Mouse (Mus musculus): Measurements from ENCODE around the gene Camk1d. TPM values are rescaled to one million over a fixed set of nuclear protein-coding genes. Genes with fewer than 3 reads are reported as not detected.

The Camk1d gene
- polyA plus RNA-seq, 1 experiment from 2014 or later = 1.4 TPM

DNA sequence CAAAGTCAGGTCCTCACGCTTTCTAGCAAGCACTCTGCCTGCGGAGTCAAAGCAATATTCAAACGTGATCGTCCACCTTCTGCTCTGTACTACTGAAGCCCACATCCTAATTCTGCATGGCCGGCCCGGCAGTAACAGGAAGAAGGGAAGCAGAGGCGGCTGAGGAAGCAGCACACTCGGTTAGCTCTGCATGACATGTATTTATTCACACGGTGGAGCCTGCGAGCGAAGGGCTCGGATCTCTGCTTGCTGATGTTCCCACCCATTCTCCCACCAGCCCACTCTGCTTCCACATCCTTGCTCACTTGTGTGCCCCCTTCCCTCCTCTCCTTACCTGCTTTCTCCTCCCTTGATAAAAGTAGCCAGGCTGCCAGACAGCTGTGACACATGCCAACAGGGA lies 117.4 kb downstream of the Camk1d start:
- Histone ChIP-seq H3K27me3 (ENCODE audit: low read depth, poor library complexity, severe bottlenecking) (no peaks in the 10 kb centered on the region), H3K36me3 (no peaks in the 10 kb centered on the region), H3K4me1 (peaks cover 36% of the 10 kb centered on the region), H3K9me3 (replicated peaks) (no peaks in the 10 kb centered on the region), H3K27ac (replicated peaks) (peak overlapping the region; percentile 52; the same call in 1 of the 2 replicates), H3K4me3 (no peak overlapping the region)
- DNase-seq (ENCODE audit: low spot score) = no peak
- 50% methylated on average over 12 of the region's 12 CpGs for WGBS

DNA sequence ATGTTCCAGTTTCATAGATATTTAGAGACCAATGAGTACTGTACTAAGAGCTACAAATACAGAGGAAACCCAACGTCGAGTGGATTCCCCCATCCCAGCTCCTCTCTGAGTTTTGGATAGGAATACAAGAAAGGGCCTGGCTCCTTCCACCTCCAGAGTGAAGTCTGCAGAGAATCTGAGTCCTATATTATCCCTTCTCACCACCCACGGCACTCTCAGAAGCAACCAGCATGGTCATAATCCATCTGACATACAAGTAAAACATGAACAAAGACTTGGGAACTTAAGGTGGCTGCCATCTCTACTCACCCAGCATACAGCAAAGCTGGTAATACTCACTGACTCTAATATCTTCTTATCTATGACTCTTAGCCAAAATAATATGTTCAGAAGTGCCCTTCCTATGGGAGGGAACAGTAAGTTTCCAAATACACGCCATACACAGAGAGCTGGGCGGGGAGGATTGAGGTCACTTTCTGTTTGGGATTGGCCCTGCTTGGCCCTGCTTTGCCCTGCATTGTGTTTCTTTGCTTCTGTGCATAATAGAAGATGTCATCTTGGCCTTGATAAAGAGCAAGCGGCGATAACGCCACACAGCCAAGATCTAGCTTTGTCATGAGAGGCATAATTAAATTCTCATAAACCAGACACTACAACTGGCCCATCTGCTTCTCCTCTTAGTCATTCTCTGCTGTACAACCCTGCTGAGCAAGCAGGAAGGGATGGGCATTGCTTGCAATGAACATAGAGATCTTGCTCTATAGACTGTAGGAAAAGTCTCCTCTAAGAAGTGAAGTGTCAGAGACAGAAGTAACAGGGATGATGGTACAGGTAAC lies 118.7 kb downstream of the Camk1d start:
- Histone ChIP-seq H3K27me3 (ENCODE audit: low read depth, poor library complexity, severe bottlenecking) (no peaks in the 10 kb centered on the region), H3K9me3 (replicated peaks) (no peaks in the 10 kb centered on the region), H3K36me3 (no peaks in the 10 kb centered on the region), H3K27ac (replicated peaks) (0 out of 2 replicates have a peak overlapping the region, but pooled peaks have one; percentile 9), H3K4me3 (no peak overlapping the region), H3K4me1 (peaks cover 23% of the 10 kb centered on the region)
- 84% methylated on average over 8 of the region's 8 CpGs for WGBS
- no peak for DNase-seq (ENCODE audit: low spot score)

DNA sequence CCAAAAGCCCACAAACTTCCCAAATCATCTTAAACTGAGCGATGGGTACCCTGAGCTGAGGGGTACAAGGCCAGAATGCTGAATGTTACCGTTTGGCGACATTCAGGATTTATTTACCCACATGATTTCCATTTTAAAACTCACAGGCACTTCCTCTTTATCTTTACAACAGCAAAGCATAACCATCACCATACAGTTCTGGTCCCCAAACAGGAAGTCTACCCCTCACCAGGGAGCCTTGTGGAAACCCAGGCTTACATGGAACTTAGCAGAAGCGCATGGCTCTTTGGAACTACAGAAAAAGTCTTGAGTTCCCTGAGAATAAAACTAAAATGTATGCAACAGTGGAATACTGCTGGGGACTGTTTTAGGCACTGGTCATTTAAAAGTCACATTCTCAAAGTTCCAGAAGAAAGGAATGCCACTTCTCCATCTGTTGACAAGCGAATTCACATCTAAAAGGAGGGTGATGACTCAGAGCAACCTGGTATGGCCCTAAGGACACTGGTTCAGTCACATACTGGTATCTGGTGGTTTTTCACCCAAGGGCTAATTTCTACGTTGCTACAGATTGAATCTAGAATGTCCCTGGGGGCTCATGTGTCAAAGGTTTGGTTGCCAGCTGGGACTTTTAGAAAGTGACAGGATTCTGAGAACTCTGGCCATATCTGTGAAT lies 121.7 kb downstream of the Camk1d start:
- peaks cover 20% of the 10 kb centered on the region for H3K4me1 ChIP-seq
- 91% methylated on average over 6 of the region's 6 CpGs for WGBS
- H3K27ac ChIP-seq (replicated peaks) = no peak overlapping the region
- H3K4me3 ChIP-seq = no peak overlapping the region
- H3K36me3 ChIP-seq = no peaks in the 10 kb centered on the region
- H3K27me3 ChIP-seq (ENCODE audit: low read depth, poor library complexity, severe bottlenecking) = no peaks in the 10 kb centered on the region
- DNase-seq (ENCODE audit: low spot score) = no peak
- H3K9me3 ChIP-seq (replicated peaks) = no peaks in the 10 kb centered on the region

DNA sequence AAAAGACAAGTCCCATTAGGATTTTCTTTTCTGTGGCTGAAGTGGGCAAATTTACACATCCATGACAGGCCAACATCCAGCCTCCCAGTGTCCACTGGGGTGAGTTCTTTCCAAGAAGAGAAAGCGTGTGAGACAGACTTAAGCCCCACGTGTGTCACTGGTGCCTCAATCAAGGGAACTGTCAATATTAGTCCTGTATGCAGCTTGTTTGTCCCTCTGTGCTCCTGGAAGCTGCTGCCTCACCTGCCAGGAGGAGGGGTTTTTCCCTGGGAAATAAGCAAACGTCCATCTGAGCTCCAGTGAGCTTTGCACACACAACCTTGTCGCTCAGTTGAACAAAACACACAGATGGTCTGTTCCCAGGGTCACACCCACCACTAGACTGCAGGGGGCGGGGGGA lies 124.2 kb downstream of the Camk1d start:
- WGBS = 77% methylated on average over 5 of the region's 5 CpGs
- DNase-seq (ENCODE audit: low spot score) = no peak
- no peaks in the 10 kb centered on the region for H3K4me1 ChIP-seq
- H3K27me3 ChIP-seq (ENCODE audit: low read depth, poor library complexity, severe bottlenecking) = no peaks in the 10 kb centered on the region
- no peaks in the 10 kb centered on the region for H3K36me3 ChIP-seq
- H3K27ac ChIP-seq (replicated peaks) = no peak overlapping the region
- H3K9me3 ChIP-seq (replicated peaks) = no peaks in the 10 kb centered on the region
- H3K4me3 ChIP-seq = no peak overlapping the region

DNA sequence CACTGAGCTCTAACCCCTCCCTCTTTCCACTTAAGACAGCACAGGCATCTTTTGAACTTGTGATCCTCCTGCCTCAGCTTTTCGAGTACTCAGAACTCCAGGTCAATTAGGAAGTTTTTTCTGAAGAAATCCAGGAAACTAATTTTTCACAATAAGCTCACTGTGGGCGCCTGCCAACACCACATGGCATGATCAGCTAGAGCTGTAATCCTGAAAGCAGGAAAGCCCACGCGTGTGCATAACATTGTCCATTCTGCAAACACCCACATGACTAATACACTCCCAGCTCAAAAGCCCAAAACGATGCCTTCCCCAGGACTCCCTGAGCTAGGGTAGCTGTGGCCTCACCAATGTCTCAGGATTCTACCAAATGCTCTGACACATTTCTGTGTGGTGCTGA lies 125.2 kb downstream of the Camk1d start:
- no peaks in the 10 kb centered on the region for H3K9me3 ChIP-seq (replicated peaks)
- 0 out of 2 replicates have a peak, but pooled peaks cover 3% of the 10 kb centered on the region for H3K4me1 ChIP-seq
- H3K4me3 ChIP-seq = no peak overlapping the region
- DNase-seq (ENCODE audit: low spot score) = no peak
- H3K27me3 ChIP-seq (ENCODE audit: low read depth, poor library complexity, severe bottlenecking) = no peaks in the 10 kb centered on the region
- no peak overlapping the region for H3K27ac ChIP-seq (replicated peaks)
- 86% methylated on average over 5 of the region's 5 CpGs for WGBS
- no peaks in the 10 kb centered on the region for H3K36me3 ChIP-seq

DNA sequence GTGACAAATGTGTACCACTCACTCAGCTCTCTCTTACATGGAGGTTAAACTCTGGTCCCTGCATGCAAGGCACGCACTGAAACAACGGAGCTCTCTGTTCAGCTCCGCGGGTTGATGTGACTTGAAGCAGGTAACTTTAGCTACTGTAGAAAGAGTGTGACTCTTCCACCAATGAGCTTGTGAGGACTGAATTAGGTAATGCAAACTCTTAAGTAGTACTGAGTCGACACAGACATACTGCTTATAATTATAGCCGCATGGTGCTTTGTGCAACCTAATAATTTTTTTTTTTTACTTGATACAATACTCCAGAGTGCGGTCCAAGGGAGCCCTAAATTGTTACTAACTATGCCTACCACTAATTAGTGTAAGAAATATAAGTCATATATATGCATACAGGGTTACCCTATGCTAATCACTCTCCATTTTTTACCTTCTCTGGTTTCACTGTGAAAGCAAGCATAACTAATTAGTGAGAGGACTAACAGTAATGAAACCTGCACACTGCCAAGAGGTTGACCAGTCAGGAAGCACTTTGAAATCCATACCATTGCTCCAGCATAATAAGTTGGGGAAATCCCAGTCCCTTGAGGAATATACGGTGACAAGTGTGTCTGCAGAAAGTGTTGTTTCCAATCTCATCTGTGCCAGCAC lies 125.9 kb downstream of the Camk1d start:
- 94% methylated on average over 8 of the region's 8 CpGs for WGBS
- H3K9me3 ChIP-seq (replicated peaks) = no peaks in the 10 kb centered on the region
- H3K36me3 ChIP-seq = no peaks in the 10 kb centered on the region
- no peak overlapping the region for H3K4me3 ChIP-seq
- H3K27me3 ChIP-seq (ENCODE audit: low read depth, poor library complexity, severe bottlenecking) = no peaks in the 10 kb centered on the region
- 0 out of 2 replicates have a peak, but pooled peaks cover 3% of the 10 kb centered on the region for H3K4me1 ChIP-seq
- DNase-seq (ENCODE audit: low spot score) = no peak
- no peak overlapping the region for H3K27ac ChIP-seq (replicated peaks)

DNA sequence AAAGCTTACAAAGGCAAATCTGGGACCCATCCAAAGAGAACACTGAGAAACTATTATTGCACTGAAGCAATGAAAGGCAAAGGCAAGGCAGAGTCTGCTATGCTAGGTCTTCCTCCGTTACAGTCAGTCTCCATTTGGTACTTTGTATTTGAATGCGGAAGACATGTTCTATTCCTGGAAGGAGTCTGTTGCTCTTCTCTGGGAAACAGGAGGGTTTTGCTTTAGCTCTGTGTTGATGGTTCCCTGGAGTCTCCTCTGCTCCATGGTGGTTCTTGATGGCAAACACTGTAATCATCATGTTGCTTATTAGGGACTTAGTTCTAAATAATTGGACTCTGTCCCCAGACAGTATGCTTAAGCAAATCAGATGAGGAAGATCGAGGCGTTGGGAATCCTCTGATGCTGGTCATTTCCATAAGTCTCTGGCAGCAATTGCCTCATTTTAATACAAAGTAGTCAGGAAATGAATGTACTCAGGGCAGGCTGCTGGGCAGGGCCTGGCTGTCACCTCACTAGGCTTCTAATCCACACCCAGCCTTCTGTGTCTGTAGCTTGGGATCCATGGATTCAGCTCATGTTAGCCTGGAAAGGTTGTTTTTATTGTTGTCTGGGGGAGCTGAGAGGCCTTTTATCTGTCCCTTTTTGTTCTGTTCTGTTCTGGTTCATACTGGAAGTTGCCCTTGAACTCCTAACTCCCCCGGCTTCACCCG lies 129.8 kb downstream of the Camk1d start:
- DNase-seq (ENCODE audit: low spot score) = no peak
- 85% methylated on average over 6 of the region's 6 CpGs for WGBS
- Histone ChIP-seq H3K4me1 (0 out of 2 replicates have a peak, but pooled peaks cover 3% of the 10 kb centered on the region), H3K9me3 (replicated peaks) (no peaks in the 10 kb centered on the region), H3K4me3 (no peak overlapping the region), H3K27me3 (ENCODE audit: low read depth, poor library complexity, severe bottlenecking) (no peaks in the 10 kb centered on the region), H3K36me3 (no peaks in the 10 kb centered on the region), H3K27ac (replicated peaks) (no peak overlapping the region)

DNA sequence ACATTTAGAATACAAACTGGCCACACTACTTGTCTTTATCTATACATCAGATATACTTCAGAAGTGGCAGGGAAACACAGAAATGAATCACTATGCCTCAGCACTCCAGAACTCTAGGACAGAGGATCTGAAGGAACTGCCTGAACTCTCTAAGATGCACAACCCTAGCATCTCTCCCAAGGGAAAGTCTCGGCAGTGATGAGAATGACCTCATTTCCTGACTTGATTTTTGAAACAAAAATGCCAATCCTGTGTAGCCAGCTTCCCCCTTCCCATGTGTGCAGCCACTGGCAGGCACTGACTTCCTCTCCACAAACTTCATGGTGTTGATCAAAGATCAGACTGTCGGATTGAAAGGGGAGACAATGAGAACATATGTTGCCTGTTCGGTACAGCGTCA lies 134.9 kb downstream of the Camk1d start:
- 78% methylated on average over 4 of the region's 4 CpGs for WGBS
- DNase-seq (ENCODE audit: low spot score) = no peak
- no peaks in the 10 kb centered on the region for H3K27me3 ChIP-seq (ENCODE audit: low read depth, poor library complexity, severe bottlenecking)
- no peaks in the 10 kb centered on the region for H3K36me3 ChIP-seq
- no peaks in the 10 kb centered on the region for H3K9me3 ChIP-seq (replicated peaks)
- H3K4me3 ChIP-seq = no peak overlapping the region
- H3K4me1 ChIP-seq = peaks cover 9% of the 10 kb centered on the region
- H3K27ac ChIP-seq (replicated peaks) = no peak overlapping the region

DNA sequence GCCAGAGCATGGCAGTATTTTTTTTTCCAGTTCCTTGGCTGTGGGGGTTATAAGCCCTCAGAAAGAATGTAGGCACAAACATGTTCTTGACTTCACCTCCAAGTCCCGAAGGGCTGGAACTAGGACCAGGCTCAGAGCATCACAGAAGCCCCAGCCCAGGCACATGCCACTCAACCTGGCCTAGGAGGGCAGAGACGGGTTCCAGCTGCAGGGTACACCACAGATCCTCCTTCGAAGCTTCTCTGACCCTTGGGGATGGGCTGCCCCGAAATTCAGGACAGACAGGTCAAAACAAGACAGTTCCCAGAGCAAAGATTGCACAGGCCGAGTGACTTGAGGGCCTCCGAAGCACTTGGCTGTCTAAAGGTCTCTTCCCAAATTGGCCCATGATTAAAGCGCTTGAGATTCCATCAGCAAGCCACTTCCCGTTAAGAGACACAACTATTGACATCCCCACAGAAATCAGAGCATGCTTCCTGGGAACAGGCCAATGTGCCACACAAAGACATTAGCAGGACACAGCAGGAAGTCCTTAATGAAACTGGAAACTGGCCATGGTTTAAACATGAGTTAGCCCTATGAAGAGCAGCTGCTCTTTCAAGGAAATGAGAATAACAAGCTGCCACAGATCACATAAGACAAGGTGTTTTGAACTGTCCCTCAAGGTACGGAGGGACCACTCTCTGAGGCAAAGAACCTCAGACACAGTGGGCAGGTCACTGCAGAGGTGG lies 136.8 kb downstream of the Camk1d start:
- H3K4me3 ChIP-seq = no peak overlapping the region
- H3K27me3 ChIP-seq (ENCODE audit: low read depth, poor library complexity, severe bottlenecking) = no peaks in the 10 kb centered on the region
- H3K27ac ChIP-seq (replicated peaks) = no peak overlapping the region; the same call in 1 of the 2 replicates
- no peaks in the 10 kb centered on the region for H3K36me3 ChIP-seq
- H3K9me3 ChIP-seq (replicated peaks) = no peaks in the 10 kb centered on the region
- WGBS = 84% methylated on average over 9 of the region's 9 CpGs
- peaks cover 10% of the 10 kb centered on the region for H3K4me1 ChIP-seq
- no peak for DNase-seq (ENCODE audit: low spot score)

DNA sequence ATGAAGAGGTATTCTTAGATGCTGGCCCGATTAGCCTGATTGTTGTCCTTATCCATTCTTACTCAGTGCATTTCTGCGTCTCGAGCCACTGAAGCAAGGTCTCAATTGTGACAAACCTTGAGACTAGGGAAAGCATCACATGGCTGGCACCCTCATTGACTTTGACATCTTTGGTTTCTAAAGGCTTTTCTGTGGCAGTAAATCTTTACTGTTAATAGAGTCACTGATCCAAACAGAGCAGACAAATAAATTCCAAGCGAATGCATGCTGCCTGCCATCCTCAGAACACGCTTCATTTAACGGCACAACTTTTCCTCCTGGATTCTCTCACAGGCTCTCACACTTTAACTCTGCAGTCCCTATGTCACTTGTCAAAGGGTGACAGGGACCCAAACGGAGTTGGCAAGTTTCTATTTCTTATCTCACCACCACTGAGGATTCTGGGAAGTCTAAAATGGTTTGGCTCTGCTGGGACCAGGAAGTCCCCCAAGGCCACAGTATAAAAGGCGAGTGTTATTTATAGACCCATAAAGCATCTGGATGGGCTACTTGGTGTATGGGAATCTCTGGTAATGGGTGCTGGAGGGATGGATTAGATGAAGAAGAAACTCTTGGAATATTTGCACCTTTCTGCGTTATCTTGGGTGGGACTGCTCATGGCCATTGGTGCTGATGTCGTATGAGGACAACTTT lies 141.9 kb downstream of the Camk1d start:
- Histone ChIP-seq H3K4me3 (no peak overlapping the region), H3K9me3 (replicated peaks) (no peaks in the 10 kb centered on the region), H3K36me3 (no peaks in the 10 kb centered on the region), H3K4me1 (peaks cover 5% of the 10 kb centered on the region), H3K27me3 (ENCODE audit: low read depth, poor library complexity, severe bottlenecking) (no peaks in the 10 kb centered on the region), H3K27ac (replicated peaks) (no peak overlapping the region)
- no peak for DNase-seq (ENCODE audit: low spot score)
- 79% methylated on average over 10 of the region's 10 CpGs for WGBS

DNA sequence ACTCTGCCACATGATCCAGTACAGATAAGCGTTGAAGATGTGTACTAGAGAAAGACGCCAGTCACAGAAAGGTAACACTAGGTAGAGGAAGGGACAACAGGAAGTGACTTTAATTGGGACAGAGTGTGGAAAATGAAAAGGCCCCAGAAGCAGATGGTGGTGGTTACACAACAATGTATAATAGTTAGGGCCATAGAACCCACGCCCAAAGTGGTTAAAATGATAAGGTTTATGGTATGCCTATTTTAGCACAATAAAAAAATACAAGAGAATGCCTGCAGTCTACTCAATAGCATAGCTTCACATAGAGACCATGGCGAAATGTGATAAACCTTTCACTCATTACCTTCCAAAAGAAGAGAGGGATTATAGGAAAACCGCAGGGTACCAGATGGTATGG lies 147.7 kb downstream of the Camk1d start:
- H3K9me3 ChIP-seq (replicated peaks) = no peaks in the 10 kb centered on the region
- no peaks in the 10 kb centered on the region for H3K4me1 ChIP-seq
- H3K36me3 ChIP-seq = no peaks in the 10 kb centered on the region
- WGBS = 90% methylated on average over 5 of the region's 5 CpGs
- no peak for DNase-seq (ENCODE audit: low spot score)
- H3K27me3 ChIP-seq (ENCODE audit: low read depth, poor library complexity, severe bottlenecking) = no peaks in the 10 kb centered on the region
- no peak overlapping the region for H3K27ac ChIP-seq (replicated peaks)
- no peak overlapping the region for H3K4me3 ChIP-seq

All from midbrain, embryonic 10.5 days (tissue).